Mouse (Mus musculus): ENCODE measurements around the gene Akt3.
A peak's percentile ranks its signal among the peaks of the same experiment; 100 is the strongest.

Gene Akt3

GRCm38 (mm10) chr1:177258034-177258342, at the start of gene Akt3:
Gene Akt3, minus strand, starts transcription at chr1:177258203.
- TF ChIP-seq POU5F1 (IDR thresholded peaks at IDR 0.05; ENCODE audit: borderline replicate concordance, low read length) (no peak), NANOG (IDR thresholded peaks at IDR 0.05; ENCODE audit: borderline replicate concordance, low read length) (no peak), CTCF (conservative IDR thresholded peaks at IDR 0.05; ENCODE audit: low read length) (no peak)
- H3K9me3 ChIP-seq (ENCODE audit: low read length) = no peaks in the 10 kb centered on the region

GRCm38 (mm10) chr1:177307549-177307948, 49.5 kb upstream of the Akt3 start:
- TF ChIP-seq NANOG (IDR thresholded peaks at IDR 0.05; ENCODE audit: borderline replicate concordance, low read length) (no peak), POU5F1 (IDR thresholded peaks at IDR 0.05; ENCODE audit: borderline replicate concordance, low read length) (no peak), CTCF (conservative IDR thresholded peaks at IDR 0.05; ENCODE audit: low read length) (no peak)
- H3K36me3 ChIP-seq (ENCODE audit: insufficient read depth, low read length) = no peaks in the 10 kb centered on the region
- H3K4me1 ChIP-seq (replicated peaks; ENCODE audit: low read depth, low read length) = no peaks in the 10 kb centered on the region
- H3K27me3 ChIP-seq (ENCODE audit: insufficient read depth, low read length) = peaks cover 7% of the 10 kb centered on the region
- H3K9me3 ChIP-seq (ENCODE audit: low read length) = no peaks in the 10 kb centered on the region
- no peak overlapping the region for H3K4me3 ChIP-seq (replicated peaks; ENCODE audit: low read length)

More at GRCm38 (mm10) chr1:177258034-177258342, at the start of gene Akt3:
- peaks cover 22% of the 10 kb centered on the region for H3K27me3 ChIP-seq (ENCODE audit: insufficient read depth, low read length)
- peaks cover 8% of the 10 kb centered on the region; the same call in 1 of the 2 replicates for H3K4me1 ChIP-seq (replicated peaks; ENCODE audit: low read depth, low read length)
- no peaks in the 10 kb centered on the region for H3K36me3 ChIP-seq (ENCODE audit: insufficient read depth, low read length)
- peak within 1 kb of the TSS; percentile 84 for H3K4me3 ChIP-seq (replicated peaks; ENCODE audit: low read length)

- H3K36me3 ChIP-seq (ENCODE audit: insufficient read depth, low read length) = no peaks in the 10 kb centered on the region
- peaks cover 8% of the 10 kb centered on the region; the same call in 1 of the 2 replicates for H3K9me3 ChIP-seq (ENCODE audit: low read length)
- H3K4me1 ChIP-seq (replicated peaks; ENCODE audit: low read depth, low read length) = no peaks in the 10 kb centered on the region
- peaks cover 7% of the 10 kb centered on the region for H3K27me3 ChIP-seq (ENCODE audit: insufficient read depth, low read length)
- H3K4me3 ChIP-seq (replicated peaks; ENCODE audit: low read length) = no peak overlapping the region
- no peak for TF ChIP-seq NANOG (IDR thresholded peaks at IDR 0.05; ENCODE audit: borderline replicate concordance, low read length)
- no peak for TF ChIP-seq POU5F1 (IDR thresholded peaks at IDR 0.05; ENCODE audit: borderline replicate concordance, low read length)
- TF ChIP-seq CTCF (conservative IDR thresholded peaks at IDR 0.05; ENCODE audit: low read length) = no peak
Observed at GRCm38 (mm10) chr1:177298231-177298630, 40.2 kb upstream of the Akt3 start.

GRCm38 (mm10) chr1:177286764-177287163, 28.8 kb upstream of the Akt3 start:
- H3K4me3 ChIP-seq (replicated peaks; ENCODE audit: low read length) = no peak overlapping the region
- H3K27me3 ChIP-seq (ENCODE audit: insufficient read depth, low read length) = no peaks in the 10 kb centered on the region
- no peaks in the 10 kb centered on the region for H3K9me3 ChIP-seq (ENCODE audit: low read length)
- H3K4me1 ChIP-seq (replicated peaks; ENCODE audit: low read depth, low read length) = no peaks in the 10 kb centered on the region
- H3K36me3 ChIP-seq (ENCODE audit: insufficient read depth, low read length) = no peaks in the 10 kb centered on the region
- no peak for TF ChIP-seq NANOG (IDR thresholded peaks at IDR 0.05; ENCODE audit: borderline replicate concordance, low read length)
- TF ChIP-seq POU5F1 (IDR thresholded peaks at IDR 0.05; ENCODE audit: borderline replicate concordance, low read length) = no peak
- no peak for TF ChIP-seq CTCF (conservative IDR thresholded peaks at IDR 0.05; ENCODE audit: low read length)

GRCm38 (mm10) chr1:177281925-177282324, 23.9 kb upstream of the Akt3 start:
- no peaks in the 10 kb centered on the region for H3K27me3 ChIP-seq (ENCODE audit: insufficient read depth, low read length)
- no peaks in the 10 kb centered on the region for H3K36me3 ChIP-seq (ENCODE audit: insufficient read depth, low read length)
- no peaks in the 10 kb centered on the region for H3K4me1 ChIP-seq (replicated peaks; ENCODE audit: low read depth, low read length)
- TF ChIP-seq POU5F1 (IDR thresholded peaks at IDR 0.05; ENCODE audit: borderline replicate concordance, low read length) (no peak), CTCF (conservative IDR thresholded peaks at IDR 0.05; ENCODE audit: low read length) (no peak)
- H3K9me3 ChIP-seq (ENCODE audit: low read length) = no peaks in the 10 kb centered on the region
- H3K4me3 ChIP-seq (replicated peaks; ENCODE audit: low read length) = no peak overlapping the region

- H3K27me3 ChIP-seq (ENCODE audit: insufficient read depth, low read length) = 0 out of 2 replicates have a peak, but pooled peaks cover 3% of the 10 kb centered on the region
- H3K4me3 ChIP-seq (replicated peaks; ENCODE audit: low read length) = no peak overlapping the region
- H3K4me1 ChIP-seq (replicated peaks; ENCODE audit: low read depth, low read length) = no peaks in the 10 kb centered on the region
- no peak for TF ChIP-seq POU5F1 (IDR thresholded peaks at IDR 0.05; ENCODE audit: borderline replicate concordance, low read length)
- TF ChIP-seq CTCF (conservative IDR thresholded peaks at IDR 0.05; ENCODE audit: low read length) = no peak
- H3K9me3 ChIP-seq (ENCODE audit: low read length) = no peaks in the 10 kb centered on the region
- no peaks in the 10 kb centered on the region for H3K36me3 ChIP-seq (ENCODE audit: insufficient read depth, low read length)
Observed at GRCm38 (mm10) chr1:177277361-177277760, 19.4 kb upstream of the Akt3 start.

GRCm38 (mm10) chr1:177267645-177268044, 9.6 kb upstream of the Akt3 start:
- Histone ChIP-seq H3K4me1 (replicated peaks; ENCODE audit: low read depth, low read length) (no peaks in the 10 kb centered on the region), H3K9me3 (ENCODE audit: low read length) (no peaks in the 10 kb centered on the region), H3K4me3 (replicated peaks; ENCODE audit: low read length) (no peak overlapping the region), H3K27me3 (ENCODE audit: insufficient read depth, low read length) (peaks cover 4% of the 10 kb centered on the region; the same call in 1 of the 2 replicates), H3K36me3 (ENCODE audit: insufficient read depth, low read length) (no peaks in the 10 kb centered on the region)
- TF ChIP-seq CTCF (conservative IDR thresholded peaks at IDR 0.05; ENCODE audit: low read length) = no peak
- no peak for TF ChIP-seq NANOG (IDR thresholded peaks at IDR 0.05; ENCODE audit: borderline replicate concordance, low read length)
- no peak for TF ChIP-seq POU5F1 (IDR thresholded peaks at IDR 0.05; ENCODE audit: borderline replicate concordance, low read length)

GRCm38 (mm10) chr1:177262926-177263325, 4.9 kb upstream of the Akt3 start:
- Histone ChIP-seq H3K36me3 (ENCODE audit: insufficient read depth, low read length) (no peaks in the 10 kb centered on the region), H3K4me3 (replicated peaks; ENCODE audit: low read length) (no peak overlapping the region), H3K27me3 (ENCODE audit: insufficient read depth, low read length) (peaks cover 24% of the 10 kb centered on the region), H3K9me3 (ENCODE audit: low read length) (no peaks in the 10 kb centered on the region), H3K4me1 (replicated peaks; ENCODE audit: low read depth, low read length) (peaks cover 6% of the 10 kb centered on the region; the same call in 1 of the 2 replicates)
- TF ChIP-seq POU5F1 (IDR thresholded peaks at IDR 0.05; ENCODE audit: borderline replicate concordance, low read length) (no peak), NANOG (IDR thresholded peaks at IDR 0.05; ENCODE audit: borderline replicate concordance, low read length) (no peak), CTCF (conservative IDR thresholded peaks at IDR 0.05; ENCODE audit: low read length) (no peak)

- no peaks in the 10 kb centered on the region for H3K36me3 ChIP-seq (ENCODE audit: insufficient read depth, low read length)
- TF ChIP-seq POU5F1 (IDR thresholded peaks at IDR 0.05; ENCODE audit: borderline replicate concordance, low read length) (no peak), CTCF (conservative IDR thresholded peaks at IDR 0.05; ENCODE audit: low read length) (no peak)
- H3K4me1 ChIP-seq (replicated peaks; ENCODE audit: low read depth, low read length) = peaks cover 8% of the 10 kb centered on the region; the same call in 1 of the 2 replicates
- peaks cover 25% of the 10 kb centered on the region for H3K27me3 ChIP-seq (ENCODE audit: insufficient read depth, low read length)
- no peak overlapping the region for H3K4me3 ChIP-seq (replicated peaks; ENCODE audit: low read length)
- no peaks in the 10 kb centered on the region for H3K9me3 ChIP-seq (ENCODE audit: low read length)
Observed at GRCm38 (mm10) chr1:177260796-177261195, 2.8 kb upstream of the Akt3 start.

Measured in E14TG2a.4 (cell line).